In the genomic region with DNA sequence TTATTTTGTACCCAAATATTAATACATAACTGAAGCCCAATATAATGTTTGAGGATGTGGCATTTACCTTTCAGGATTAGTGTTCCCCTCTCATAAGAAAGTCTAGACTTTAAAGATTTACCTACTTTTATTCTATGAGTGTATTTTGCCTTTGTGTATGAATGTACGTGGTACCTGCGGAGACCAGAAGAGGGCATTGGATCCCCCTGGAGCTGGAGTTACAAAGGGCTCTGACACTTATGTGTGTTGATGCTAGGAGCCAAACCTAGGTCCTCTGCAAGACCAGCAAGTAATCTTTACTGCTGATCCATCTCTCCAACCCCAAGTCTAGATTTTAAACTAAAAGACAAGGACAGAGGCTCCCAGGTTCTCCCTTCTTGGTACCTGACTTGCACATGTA, we compare ENCODE assay signal across 26 mouse cellular contexts.
DNase-seq lines count a peak whose midpoint lies in the region; ATAC-seq and TF ChIP-seq lines count a peak whose summit lies in the region.
"Had no signal": no experiment of that assay in that cellular context is flagged by ENCODE, and none has a peak within 500 bp of the region (broad histone marks: within the 10 kb centered on the region; RNA-seq: fewer than 3 reads in every experiment).

No protein-coding gene starts in this region.

- no peaks in the 10 kb centered on the region for H3K36me3 ChIP-seq in kidney, postnatal 0 days (ENCODE audit: insufficient read depth, low read length)
- H3K36me3 ChIP-seq in hindbrain, embryonic 10.5 days = no peaks in the 10 kb centered on the region
- H3K36me3 ChIP-seq in heart, embryonic 10.5 days = no peaks in the 10 kb centered on the region
- H3K36me3 ChIP-seq: embryonic facial prominence, embryonic 10.5 days; embryonic facial prominence, embryonic 15.5 days; forebrain, embryonic 12.5 days; G1E; limb, embryonic 15.5 days; liver, embryonic 13.5 days had no signal

- no peak overlapping the region for H3K4me3 ChIP-seq in kidney, postnatal 0 days (replicated peaks; ENCODE audit: low read depth, low read length)
- no peak overlapping the region for H3K4me3 ChIP-seq in hindbrain, embryonic 10.5 days
- no peak overlapping the region for H3K4me3 ChIP-seq in heart, embryonic 10.5 days
- H3K4me3 ChIP-seq: embryonic facial prominence, embryonic 10.5 days; embryonic facial prominence, embryonic 15.5 days; forebrain, embryonic 12.5 days; limb, embryonic 10.5 days; limb, embryonic 15.5 days; liver, embryonic 13.5 days had no signal

- H3K4me2 ChIP-seq in kidney, postnatal 0 days (ENCODE audit: low read length) = no peak overlapping the region
- H3K4me2 ChIP-seq: embryonic facial prominence, embryonic 15.5 days; forebrain, embryonic 12.5 days; heart, embryonic 11.5 days; limb, embryonic 15.5 days; liver, embryonic 13.5 days had no signal

- TF ChIP-seq CTCF in kidney, postnatal 0 days (IDR thresholded peaks at IDR 0.05; ENCODE audit: low read depth) = peak; percentile 52

- 88% methylated on average over 2 of the region's 2 CpGs for WGBS in kidney, postnatal 0 days
- 89% methylated on average over 2 of the region's 2 CpGs for WGBS in hindbrain, embryonic 10.5 days
- WGBS in heart, embryonic 10.5 days = 82% methylated on average over 2 of the region's 2 CpGs

- no peaks in the 10 kb centered on the region for H3K27me3 ChIP-seq in kidney, postnatal 0 days (ENCODE audit: insufficient read depth, low read length)
- no peaks in the 10 kb centered on the region for H3K27me3 ChIP-seq in hindbrain, embryonic 10.5 days (ENCODE audit: insufficient read depth, poor library complexity, severe bottlenecking)
- no peaks in the 10 kb centered on the region for H3K27me3 ChIP-seq in heart, embryonic 10.5 days (ENCODE audit: insufficient read depth, poor library complexity, severe bottlenecking)
- H3K27me3 ChIP-seq: embryonic facial prominence, embryonic 15.5 days; forebrain, embryonic 12.5 days; limb, embryonic 15.5 days; liver, embryonic 13.5 days had no signal

- no peak overlapping the region for H3K9ac ChIP-seq in kidney, postnatal 0 days (ENCODE audit: low read depth, low read length)
- H3K9ac ChIP-seq: embryonic facial prominence, embryonic 15.5 days; forebrain, embryonic 12.5 days; forebrain, postnatal 0 days; limb, embryonic 15.5 days; liver, embryonic 13.5 days had no signal

- H3K4me1 ChIP-seq in kidney, postnatal 0 days (replicated peaks; ENCODE audit: insufficient read depth, low read length) = no peaks in the 10 kb centered on the region
- peaks cover 7% of the 10 kb centered on the region; the same call in 1 of the 2 replicates for H3K4me1 ChIP-seq in hindbrain, embryonic 10.5 days (replicated peaks)
- H3K4me1 ChIP-seq in heart, embryonic 10.5 days = no peaks in the 10 kb centered on the region
- H3K4me1 ChIP-seq: embryonic facial prominence, embryonic 15.5 days; limb, embryonic 15.5 days; liver, embryonic 13.5 days had no signal

- no peaks in the 10 kb centered on the region for H3K9me3 ChIP-seq in kidney, postnatal 0 days (replicated peaks; ENCODE audit: low read length)
- H3K9me3 ChIP-seq in hindbrain, embryonic 10.5 days = no peaks in the 10 kb centered on the region
- H3K9me3 ChIP-seq in heart, embryonic 10.5 days = no peaks in the 10 kb centered on the region
- H3K9me3 ChIP-seq: embryonic facial prominence, embryonic 10.5 days; embryonic facial prominence, embryonic 15.5 days; forebrain, embryonic 12.5 days; G1E; limb, embryonic 10.5 days; limb, embryonic 15.5 days; liver, embryonic 13.5 days had no signal

- no peak overlapping the region for H3K27ac ChIP-seq in kidney, postnatal 0 days
- H3K27ac ChIP-seq in hindbrain, embryonic 10.5 days = no peak overlapping the region
- no peak overlapping the region for H3K27ac ChIP-seq in heart, embryonic 10.5 days
- H3K27ac ChIP-seq: embryonic facial prominence, embryonic 10.5 days; embryonic facial prominence, embryonic 15.5 days; forebrain, embryonic 12.5 days; limb, embryonic 10.5 days; limb, embryonic 15.5 days; liver, embryonic 13.5 days; macrophage had no signal

- ATAC-seq in kidney, postnatal 0 days (replicated peaks; ENCODE audit: low FRiP score, low read depth) = no peak
- peak; percentile 48 to 68 for ATAC-seq in hematopoietic stem cell, adult 5-6 weeks (replicated peaks in 1 of 2; ENCODE audit: insufficient read depth in 1 of 2, low FRiP score in 2 of 2, low TSS enrichment in 1 of 2, low read depth in 1 of 2, poor library complexity in 2 of 2, severe bottlenecking in 2 of 2)

- DNase-seq in kidney, postnatal 0 days (ENCODE audit: low spot score) = no peak
- DNase-seq in kidney, adult 18-20 months = no peak
- peak; percentile 30 for DNase-seq in lung, postnatal 36 days
- no peak for DNase-seq in lung, postnatal 25 days (ENCODE audit: low spot score)
- peak; percentile 19 for DNase-seq in ES-CJ7 (ENCODE audit: low read depth, low spot score)
- DNase-seq in hindbrain, embryonic 10.5 days (ENCODE audit: low spot score) = no peak
- no peak for DNase-seq in heart, embryonic 10.5 days (ENCODE audit: low spot score)
- DNase-seq: adrenal gland, postnatal 25 days; B cell, adult 2 months; cerebellum, adult 2 months; cerebellum, postnatal 14 days; forebrain, postnatal 0 days; gastrocnemius, postnatal 14 days; heart, postnatal 4 days; kidney, postnatal 25 days; liver, embryonic 13.5 days; lung, adult 18-20 months had no signal

Comparison
In these comparisons a context has a peak if more than half of its experiments do, and no peak if none do; other contexts are left out.
1. DNase-seq: peak in lung, postnatal 36 days (single experiment) and ES-CJ7 (single experiment); none in kidney, postnatal 0 days (single experiment), kidney, adult 18-20 months (single experiment), lung, postnatal 25 days (single experiment), hindbrain, embryonic 10.5 days (single experiment) and heart, embryonic 10.5 days (single experiment).